Mouse (Mus musculus): ENCODE data around the gene Rho.

- no peak for TF ChIP-seq GATA1 (IDR thresholded peaks at IDR 0.05; ENCODE audit: borderline replicate concordance, low read length)
- no peak for TF ChIP-seq GATA2 (IDR thresholded peaks at IDR 0.05; ENCODE audit: borderline replicate concordance, low read depth, low read length)
- no peak for TF ChIP-seq CTCF (IDR thresholded peaks at IDR 0.05; ENCODE audit: low read depth, low read length)
Measured at GRCm38 (mm10) chr6:115884018-115884417, 47.5 kb upstream of the Rho start.
